Mouse (Mus musculus) midbrain, embryonic 15.5 days (tissue): ENCODE data around the gene Brd2. TPM values are rescaled to one million over a fixed set of nuclear protein-coding genes. Genes with fewer than 3 reads are reported as not detected.
A peak's percentile ranks its signal among the peaks of the same experiment; 100 is the strongest.

Experiments
- ATAC-seq: fragments of 200-750 bp; cut with Nextera tagmentation; replicated peaks from 2 replicates; pipeline ENCODE4 v1.8.0; 2017; ENCODE audit warnings: moderate TSS enrichment
- H3K27ac ChIP-seq: fragments of 300-500 bp; sonication (generic); 2 replicates; pipeline ENCODE4 v1.5.1; 2015; ENCODE audit warnings: mild to moderate bottlenecking, inconsistent platforms
- H3K27me3 ChIP-seq: fragments of 300-500 bp; sonication (generic); replicated peaks from 2 replicates; pipeline ENCODE4 v1.6.1; 2015; ENCODE audit warnings: inconsistent platforms
- H3K36me3 ChIP-seq: fragments of 300-500 bp; sonication (generic); replicated peaks from 2 replicates; pipeline ENCODE4 v1.6.1; 2015; ENCODE audit warnings: inconsistent platforms
- H3K4me1 ChIP-seq: fragments of 300-500 bp; sonication (generic); 2 replicates; pipeline ENCODE4 v1.6.1; 2015; ENCODE audit warnings: inconsistent platforms
- H3K4me2 ChIP-seq: fragments of 300-500 bp; sonication (generic); 2 replicates; pipeline ENCODE4 v1.6.1; 2015; ENCODE audit warnings: inconsistent platforms, mild to moderate bottlenecking, moderate library complexity
- H3K4me3 ChIP-seq: fragments of 300-500 bp; sonication (generic); 2 replicates; pipeline ENCODE4 v1.5.1; 2015; ENCODE audit warnings: mild to moderate bottlenecking, inconsistent platforms
- H3K9ac ChIP-seq: fragments of 300-500 bp; sonication (generic); 2 replicates; pipeline ENCODE4 v1.6.1; 2015; ENCODE audit warnings: mild to moderate bottlenecking, inconsistent platforms
- H3K9me3 ChIP-seq: fragments of 300-500 bp; sonication (generic); 2 replicates; pipeline ENCODE4 v1.6.1; 2016; ENCODE audit warnings: inconsistent platforms
- WGBS: fragments of 180-500 bp; shearing (Covaris S2); methylation state at CpG from one replicate; pipeline ENCODE4 v1.1.7; 2015; ENCODE audit warnings: mixed read lengths; 5-methylcytosine and 5-hydroxymethylcytosine counted together
- polyA plus RNA-seq: library from polyadenylated mRNA; unstranded; fragments of >200 nt; fragmentation: Nextera tagmentation; extraction: Ambion mirVana; gene quantifications from 2 replicates; pipeline ENCODE4 v1.2.1, GENCODE M21; 2015

The Brd2 gene
- polyA plus RNA-seq, 1 experiment from 2014 or later: 137 TPM

- H3K36me3 ChIP-seq: no peaks in the 10 kb centered on the region
- WGBS: 34% methylated on average over 7 of the region's 7 CpGs
These were observed 29.1 kb downstream of the Brd2 start for GRCm38 (mm10) chr17:34093199-34093874.

GRCm38 (mm10) chr17:34092197-34092875 is 30.1 kb downstream of the Brd2 start, which contains the start of gene H2-Oa:
Gene H2-Oa, plus strand, starts transcription at chr17:34092340.
- Histone ChIP-seq H3K9me3 (no peaks in the 10 kb centered on the region), H3K4me2 (no peak within 1 kb of the TSS), H3K9ac (no peak within 1 kb of the TSS), H3K4me3 (no peak within 1 kb of the TSS), H3K27ac (no peak within 1 kb of the TSS), H3K4me1 (no peaks in the 10 kb centered on the region), H3K36me3 (no peaks in the 10 kb centered on the region), H3K27me3 (no peaks in the 10 kb centered on the region)
- no peak for ATAC-seq
- 49% methylated on average over 11 of the region's 11 CpGs for WGBS

More at GRCm38 (mm10) chr17:34093199-34093874, 29.1 kb downstream of the Brd2 start:
- Histone ChIP-seq H3K9me3 (no peaks in the 10 kb centered on the region), H3K4me2 (no peak overlapping the region), H3K27me3 (no peaks in the 10 kb centered on the region), H3K27ac (no peak overlapping the region), H3K9ac (no peak overlapping the region), H3K4me3 (no peak overlapping the region), H3K4me1 (no peaks in the 10 kb centered on the region)
- ATAC-seq: no peak

- Histone ChIP-seq H3K27ac (no peak overlapping the region), H3K36me3 (no peaks in the 10 kb centered on the region), H3K9ac (no peak overlapping the region), H3K4me3 (no peak overlapping the region), H3K4me2 (no peak overlapping the region), H3K27me3 (no peaks in the 10 kb centered on the region), H3K4me1 (no peaks in the 10 kb centered on the region), H3K9me3 (no peaks in the 10 kb centered on the region)
- 52% methylated on average over 7 of the region's 7 CpGs for WGBS
- ATAC-seq: no peak
These were observed 31.5 kb downstream of the Brd2 start for GRCm38 (mm10) chr17:34090923-34091322.

GRCm38 (mm10) chr17:34088124-34088523 is 34.3 kb downstream of the Brd2 start:
- Histone ChIP-seq H3K27me3 (no peaks in the 10 kb centered on the region), H3K9me3 (no peaks in the 10 kb centered on the region), H3K4me1 (0 out of 2 replicates have a peak, but pooled peaks cover 2% of the 10 kb centered on the region), H3K27ac (no peak overlapping the region), H3K9ac (no peak overlapping the region), H3K4me2 (no peak overlapping the region), H3K4me3 (no peak overlapping the region), H3K36me3 (no peaks in the 10 kb centered on the region)
- ATAC-seq: no peak
- WGBS: 89% methylated on average over 11 of the region's 11 CpGs

GRCm38 (mm10) chr17:34087386-34087785 is 35.0 kb downstream of the Brd2 start:
- Histone ChIP-seq H3K9me3 (no peaks in the 10 kb centered on the region), H3K27me3 (no peaks in the 10 kb centered on the region), H3K27ac (no peak overlapping the region), H3K36me3 (no peaks in the 10 kb centered on the region), H3K4me2 (no peak overlapping the region), H3K4me1 (0 out of 2 replicates have a peak, but pooled peaks cover 3% of the 10 kb centered on the region), H3K9ac (no peak overlapping the region), H3K4me3 (no peak overlapping the region)
- 27% methylated on average over 2 of the region's 2 CpGs for WGBS
- no peak for ATAC-seq

- H3K9ac ChIP-seq: no peak overlapping the region
- H3K27me3 ChIP-seq: no peaks in the 10 kb centered on the region
- H3K4me3 ChIP-seq: no peak overlapping the region
- H3K4me2 ChIP-seq: no peak overlapping the region
- H3K4me1 ChIP-seq: 0 out of 2 replicates have a peak, but pooled peaks cover 3% of the 10 kb centered on the region
- no peak overlapping the region for H3K27ac ChIP-seq
- no peaks in the 10 kb centered on the region for H3K9me3 ChIP-seq
- no peaks in the 10 kb centered on the region for H3K36me3 ChIP-seq
- WGBS: 2% methylated on average over 8 of the region's 8 CpGs
- ATAC-seq: no peak
These were observed 39.3 kb downstream of the Brd2 start for GRCm38 (mm10) chr17:34083104-34083503.

- H3K27me3 ChIP-seq: peaks cover 10% of the 10 kb centered on the region
- no peak overlapping the region for H3K4me3 ChIP-seq
- no peak overlapping the region for H3K27ac ChIP-seq
- ATAC-seq: peak; percentile 88
- WGBS: 16% methylated on average over 5 of the region's 5 CpGs
- no peak overlapping the region for H3K9ac ChIP-seq
- H3K9me3 ChIP-seq: no peaks in the 10 kb centered on the region
- H3K4me2 ChIP-seq: no peak overlapping the region
- H3K4me1 ChIP-seq: peaks cover 12% of the 10 kb centered on the region
- H3K36me3 ChIP-seq: no peaks in the 10 kb centered on the region
These were observed 42.8 kb downstream of the Brd2 start for GRCm38 (mm10) chr17:34079621-34080020.

GRCm38 (mm10) chr17:34079002-34079401 is 43.4 kb downstream of the Brd2 start:
- Histone ChIP-seq H3K9ac (no peak overlapping the region), H3K4me1 (peaks cover 12% of the 10 kb centered on the region), H3K4me3 (no peak overlapping the region), H3K4me2 (no peak overlapping the region), H3K27ac (no peak overlapping the region), H3K36me3 (no peaks in the 10 kb centered on the region), H3K27me3 (peaks cover 10% of the 10 kb centered on the region), H3K9me3 (no peaks in the 10 kb centered on the region)
- ATAC-seq: no peak
- WGBS: 91% methylated on average over 11 of the region's 11 CpGs

- H3K9me3 ChIP-seq: no peaks in the 10 kb centered on the region
- H3K4me1 ChIP-seq: peaks cover 10% of the 10 kb centered on the region
- H3K36me3 ChIP-seq: no peaks in the 10 kb centered on the region
- H3K9ac ChIP-seq: no peak overlapping the region
- peaks cover 10% of the 10 kb centered on the region for H3K27me3 ChIP-seq
- H3K4me2 ChIP-seq: no peak overlapping the region
- no peak overlapping the region for H3K27ac ChIP-seq
- WGBS: 61% methylated on average over 4 of the region's 4 CpGs
- no peak for ATAC-seq
- H3K4me3 ChIP-seq: no peak overlapping the region
These were observed 44.3 kb downstream of the Brd2 start for GRCm38 (mm10) chr17:34078148-34078547.

- Histone ChIP-seq H3K9ac (no peak overlapping the region; the same call in 1 of the 2 replicates), H3K27ac (no peak overlapping the region), H3K4me3 (no peak overlapping the region), H3K4me1 (peaks cover 9% of the 10 kb centered on the region), H3K27me3 (peaks cover 10% of the 10 kb centered on the region), H3K4me2 (no peak overlapping the region), H3K36me3 (no peaks in the 10 kb centered on the region), H3K9me3 (no peaks in the 10 kb centered on the region)
- ATAC-seq: no peak
- 3% methylated on average over 9 of the region's 9 CpGs for WGBS
These were observed 44.9 kb downstream of the Brd2 start for GRCm38 (mm10) chr17:34077549-34077948.

- no peak overlapping the region for H3K4me2 ChIP-seq
- H3K9me3 ChIP-seq: no peaks in the 10 kb centered on the region
- H3K4me3 ChIP-seq: no peak overlapping the region
- no peak overlapping the region for H3K9ac ChIP-seq
- H3K27me3 ChIP-seq: peaks cover 10% of the 10 kb centered on the region
- no peak for ATAC-seq
- H3K27ac ChIP-seq: no peak overlapping the region
- H3K4me1 ChIP-seq: peaks cover 9% of the 10 kb centered on the region
- no peaks in the 10 kb centered on the region for H3K36me3 ChIP-seq
- WGBS: 43% methylated on average over 7 of the region's 7 CpGs
These were observed 47.2 kb downstream of the Brd2 start for GRCm38 (mm10) chr17:34075271-34075670.

GRCm38 (mm10) chr17:34072091-34072490 is 50.3 kb downstream of the Brd2 start:
- no peaks in the 10 kb centered on the region for H3K9me3 ChIP-seq
- no peaks in the 10 kb centered on the region for H3K36me3 ChIP-seq
- no peak overlapping the region for H3K4me3 ChIP-seq
- peaks cover 7% of the 10 kb centered on the region for H3K27me3 ChIP-seq
- WGBS: 76% methylated on average over 5 of the region's 5 CpGs
- H3K4me1 ChIP-seq: peaks cover 9% of the 10 kb centered on the region
- no peak overlapping the region for H3K27ac ChIP-seq
- H3K4me2 ChIP-seq: no peak overlapping the region
- H3K9ac ChIP-seq: no peak overlapping the region
- no peak for ATAC-seq

GRCm38 (mm10) chr17:34068864-34069263 is 53.6 kb downstream of the Brd2 start:
- Histone ChIP-seq H3K27me3 (no peaks in the 10 kb centered on the region), H3K4me2 (no peak overlapping the region), H3K4me1 (no peaks in the 10 kb centered on the region), H3K27ac (no peak overlapping the region), H3K4me3 (no peak overlapping the region), H3K36me3 (no peaks in the 10 kb centered on the region), H3K9me3 (no peaks in the 10 kb centered on the region), H3K9ac (no peak overlapping the region)
- no peak for ATAC-seq
- 47% methylated on average over 3 of the region's 3 CpGs for WGBS
